Mouse (Mus musculus): ENCODE results near the gene Filip1l.

- TF ChIP-seq CTCF (IDR thresholded peaks at IDR 0.05; ENCODE audit: borderline replicate concordance, control insufficient read depth, extremely low read depth, insufficient read depth, low read length, poor library complexity) (no peak), POLR2A (IDR thresholded peaks at IDR 0.05; ENCODE audit: control insufficient read depth, extremely low read depth, insufficient read depth, low read length, poor library complexity) (no peak)
Observed at GRCm38 (mm10) chr16:57548608-57549007, 195.7 kb downstream of the Filip1l start.
